Mouse (Mus musculus) layer of hippocampus, postnatal 14 days (tissue): ENCODE measurements around the gene A530032D15Rik. TPM values are rescaled to one million over a fixed set of nuclear protein-coding genes. Genes with fewer than 3 reads are reported as not detected.
"Not testable (repeated sequence)": the region's sequence is repeated elsewhere in the genome, so short reads cannot be mapped to it uniquely, and the experiment has no call there.

Experiments used
- DNase-seq, 2 experiments: peaks; one replicate each; pipeline ENCODE4 v3.0.0; 2021 to 2022; ENCODE audit warnings: low spot score in 2 of 2, mixed read lengths in 1 of 2
- long read RNA-seq, 2 experiments: library from polyadenylated mRNA; stranded (forward); transcript quantifications; one replicate each; pipeline ENCODE4 v2.0.0; 2021
- total RNA-seq, 2 experiments: library from RNA; stranded (reverse); gene quantifications; 2 replicates each; pipeline ENCODE4 v1.2.3; 2021

The A530032D15Rik gene
- not detected for total RNA-seq
- long read RNA-seq, experiment 1, result 0 reads
- long read RNA-seq, experiment 2, result 0 reads

GRCm38 (mm10) chr1:85109753-85110152 is at the start of gene A530032D15Rik:
TSS of gene A530032D15Rik (minus strand) at chr1:85109853.
- not testable (repeated sequence) for DNase-seq

GRCm38 (mm10) chr1:85155151-85155550 is 45.5 kb upstream of the A530032D15Rik start:
- not testable (repeated sequence) for DNase-seq

- not testable (repeated sequence) for DNase-seq
These were observed 24.0 kb upstream of the A530032D15Rik start for GRCm38 (mm10) chr1:85133671-85134070.

- DNase-seq, result not testable (repeated sequence)
These were observed 12.2 kb upstream of the A530032D15Rik start for GRCm38 (mm10) chr1:85121841-85122240.

GRCm38 (mm10) chr1:85118341-85118740 is 8.7 kb upstream of the A530032D15Rik start:
- not testable (repeated sequence) for DNase-seq

- DNase-seq, result not testable (repeated sequence)
These were observed 7.9 kb upstream of the A530032D15Rik start for GRCm38 (mm10) chr1:85117537-85117936.

- DNase-seq, result peak in 1 of 2 experiments; percentile 25
These were observed 5.2 kb upstream of the A530032D15Rik start for GRCm38 (mm10) chr1:85114666-85115402.

GRCm38 (mm10) chr1:85114078-85114477 is 4.4 kb upstream of the A530032D15Rik start:
- DNase-seq, result not testable (repeated sequence)

- not testable (repeated sequence) for DNase-seq
These were observed 3.2 kb upstream of the A530032D15Rik start for GRCm38 (mm10) chr1:85112889-85113288.

GRCm38 (mm10) chr1:85112266-85112665 is 2.6 kb upstream of the A530032D15Rik start:
- not testable (repeated sequence) for DNase-seq

- DNase-seq, result not testable (repeated sequence)
These were observed 1.9 kb upstream of the A530032D15Rik start for GRCm38 (mm10) chr1:85111572-85111971.

- not testable (repeated sequence) for DNase-seq
These were observed 1.2 kb upstream of the A530032D15Rik start for GRCm38 (mm10) chr1:85110876-85111275.

GRCm38 (mm10) chr1:85106013-85106412 is 3.6 kb downstream of the A530032D15Rik start:
- not testable (repeated sequence) for DNase-seq

- DNase-seq, result not testable (repeated sequence)
These were observed 4.3 kb downstream of the A530032D15Rik start for GRCm38 (mm10) chr1:85105336-85105735.

- DNase-seq, result not testable (repeated sequence)
These were observed 7.9 kb downstream of the A530032D15Rik start for GRCm38 (mm10) chr1:85101754-85102153.

- DNase-seq, result not testable (repeated sequence)
These were observed 9.8 kb downstream of the A530032D15Rik start, which contains the start of gene Gm10553 for GRCm38 (mm10) chr1:85099864-85100263. TSS of gene Gm10553 (plus strand) at chr1:85100164.

GRCm38 (mm10) chr1:85099081-85099480 is 10.6 kb downstream of the A530032D15Rik start:
- DNase-seq, result not testable (repeated sequence)

- not testable (repeated sequence) for DNase-seq
These were observed 16.6 kb downstream of the A530032D15Rik start for GRCm38 (mm10) chr1:85093011-85093572.

- DNase-seq, result not testable (repeated sequence)
These were observed 17.5 kb downstream of the A530032D15Rik start for GRCm38 (mm10) chr1:85092169-85092568.

- not testable (repeated sequence) for DNase-seq
These were observed 23.4 kb downstream of the A530032D15Rik start for GRCm38 (mm10) chr1:85086211-85086610.

- DNase-seq, result not testable (repeated sequence)
These were observed 24.9 kb downstream of the A530032D15Rik start for GRCm38 (mm10) chr1:85084803-85085202.

GRCm38 (mm10) chr1:85073099-85073498 is 36.6 kb downstream of the A530032D15Rik start:
- DNase-seq, result not testable (repeated sequence)
